Mouse (Mus musculus) small intestine, adult 2 months (tissue): ENCODE measurements around the gene Tspan11. TPM values are rescaled to one million over a fixed set of nuclear protein-coding genes. Genes with fewer than 3 reads are reported as not detected.

Source experiments
- H3K27ac ChIP-seq: fragments of 200-500 bp; 2 replicates; pipeline ENCODE4 v1.5.1; 2012; ENCODE audit warnings: low read depth, low read length, control low read depth, inconsistent platforms; ENCODE audit not compliant: insufficient read depth
- H3K27me3 ChIP-seq: fragments of 200-500 bp; 2 replicates; pipeline ENCODE4 v1.6.1; 2012; ENCODE audit warnings: mild to moderate bottlenecking, moderate library complexity, low read length, inconsistent platforms; ENCODE audit not compliant: control insufficient read depth, insufficient read depth
- H3K36me3 ChIP-seq: fragments of 200-500 bp; 2 replicates; pipeline ENCODE4 v1.6.1; 2012; ENCODE audit warnings: mild to moderate bottlenecking, low read length, control low read depth, inconsistent platforms; ENCODE audit not compliant: control insufficient read depth, insufficient read depth
- H3K4me1 ChIP-seq: fragments of 200-500 bp; 2 replicates; pipeline ENCODE4 v1.6.1; 2012; ENCODE audit warnings: low read length, inconsistent platforms, mixed read lengths; ENCODE audit not compliant: control insufficient read depth, insufficient read depth, insufficient read length
- H3K4me3 ChIP-seq: fragments of 200-500 bp; 2 replicates; pipeline ENCODE4 v1.5.1; 2012; ENCODE audit warnings: low read depth, mild to moderate bottlenecking, control low read depth, inconsistent platforms, low read length, moderate library complexity
- CTCF ChIP-seq: fragments of 200-500 bp; IDR thresholded peaks from 2 replicates; pipeline ENCODE4 v1.5.1; 2012; ENCODE audit warnings: low read depth, mild to moderate bottlenecking, control low read depth, inconsistent platforms, low read length, moderate library complexity, mixed read lengths; ENCODE audit not compliant: insufficient replicate concordance, insufficient read length; ENCODE audit errors: extremely low read depth
- POLR2A ChIP-seq: fragments of 200-500 bp; IDR thresholded peaks from 2 replicates; pipeline ENCODE4 v1.6.1; 2012; ENCODE audit warnings: low read depth, mild to moderate bottlenecking, control low read depth, inconsistent platforms, low read length, moderate library complexity
- WGBS: fragments of 180-500 bp; shearing (Covaris S2); methylation state at CpG from one replicate; pipeline ENCODE4 v1.1.7; 2018; 5-methylcytosine and 5-hydroxymethylcytosine counted together
- polyA plus RNA-seq: library from polyadenylated mRNA; depleted of rRNA; stranded (reverse); fragments of >200 nt; gene quantifications from 2 replicates; pipeline ENCODE4 v1.2.3, GENCODE M21; 2012

The Tspan11 gene
- polyA plus RNA-seq, 1 experiment: 0.37 TPM

GRCm38 (mm10) chr6:127868546-127868945 lies 18.8 kb upstream of the Tspan11 start:
- TF ChIP-seq CTCF (no peak), POLR2A (no peak)
- H3K27me3 ChIP-seq: no peaks in the 10 kb centered on the region
- H3K4me3 ChIP-seq: no peak overlapping the region
- 75% methylated on average over 8 of the region's 8 CpGs for WGBS
- H3K27ac ChIP-seq: no peak overlapping the region
- H3K36me3 ChIP-seq: no peaks in the 10 kb centered on the region
- H3K4me1 ChIP-seq: no peaks in the 10 kb centered on the region

GRCm38 (mm10) chr6:127869121-127869520 lies 18.3 kb upstream of the Tspan11 start:
- H3K36me3 ChIP-seq: no peaks in the 10 kb centered on the region
- no peak overlapping the region for H3K4me3 ChIP-seq
- WGBS: 74% methylated on average over 7 of the region's 7 CpGs
- no peak for TF ChIP-seq POLR2A
- no peak for TF ChIP-seq CTCF
- no peaks in the 10 kb centered on the region for H3K27me3 ChIP-seq
- H3K27ac ChIP-seq: no peak overlapping the region
- no peaks in the 10 kb centered on the region for H3K4me1 ChIP-seq

DNA sequence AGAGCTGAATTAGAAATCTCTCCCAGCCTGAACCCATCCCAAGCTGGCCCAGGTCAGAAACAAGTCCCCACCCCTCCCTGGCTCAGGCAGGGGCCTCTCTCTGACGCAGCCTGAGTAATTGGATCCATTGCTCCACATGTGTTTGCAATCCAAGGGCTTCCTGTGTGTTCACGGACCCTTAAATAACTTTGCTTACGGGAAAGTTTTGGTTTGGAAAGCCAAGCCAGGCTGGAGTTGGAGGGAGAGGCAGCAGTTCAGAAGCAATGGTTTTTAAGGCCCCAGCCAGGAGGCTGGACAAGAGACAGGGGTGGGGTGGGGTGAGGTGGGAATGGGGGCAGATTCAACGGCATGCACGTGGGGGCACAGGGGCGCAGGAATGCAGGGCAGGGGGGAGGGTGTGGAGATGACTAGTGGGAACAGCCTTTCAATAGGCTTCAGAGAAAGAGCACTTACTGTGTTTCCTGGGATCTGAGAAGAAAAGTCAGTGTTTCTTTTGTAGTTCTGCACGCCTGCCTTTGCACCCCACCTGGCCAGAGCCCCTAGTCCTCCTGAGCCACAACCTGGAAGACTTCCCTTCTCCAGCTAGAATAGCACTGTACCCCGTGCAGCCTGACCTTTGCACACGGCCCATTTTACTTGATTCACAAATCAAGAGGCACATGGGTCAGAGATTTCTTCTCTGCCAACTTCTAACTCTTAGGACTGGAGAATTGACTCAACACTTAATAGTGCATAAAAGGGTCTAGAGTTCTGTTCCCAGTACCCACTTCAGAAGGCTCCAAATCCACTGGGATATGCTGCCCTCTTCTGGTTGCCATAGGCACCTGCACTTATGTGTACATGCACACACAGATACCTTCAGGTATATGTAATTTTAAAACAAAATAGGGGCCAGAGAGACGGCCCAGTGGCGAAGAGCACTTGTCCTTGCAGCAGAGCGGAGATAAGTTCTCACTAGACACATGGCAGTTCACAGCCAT lies 16.8 kb upstream of the Tspan11 start:
- no peak for TF ChIP-seq POLR2A
- TF ChIP-seq CTCF: no peak
- no peak overlapping the region for H3K27ac ChIP-seq
- H3K27me3 ChIP-seq: no peaks in the 10 kb centered on the region
- no peak overlapping the region for H3K4me3 ChIP-seq
- H3K36me3 ChIP-seq: no peaks in the 10 kb centered on the region
- H3K4me1 ChIP-seq: no peaks in the 10 kb centered on the region
- 68% methylated on average over 12 of the region's 12 CpGs for WGBS

DNA sequence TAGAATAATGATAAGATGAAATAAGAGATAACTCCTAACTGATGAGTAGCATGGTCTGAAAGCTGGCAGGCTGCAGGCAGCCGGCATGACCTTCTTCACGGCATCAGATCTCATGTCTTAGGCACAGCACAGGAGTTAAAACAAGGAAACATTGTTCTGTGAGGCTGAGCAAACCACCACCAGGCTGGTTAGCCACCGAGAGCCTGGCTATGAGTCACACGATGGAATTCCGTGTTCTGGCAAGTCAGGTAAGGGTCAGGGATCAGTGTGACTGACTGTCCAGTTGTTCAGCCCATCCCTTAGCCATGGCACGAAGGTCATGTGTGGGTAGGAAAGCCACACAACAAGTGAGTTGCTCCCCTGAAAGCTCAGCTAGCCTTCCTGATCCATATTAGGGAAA lies 16.0 kb upstream of the Tspan11 start:
- no peak for TF ChIP-seq CTCF
- TF ChIP-seq POLR2A: no peak
- Histone ChIP-seq H3K27ac (no peak overlapping the region), H3K4me3 (no peak overlapping the region)

DNA sequence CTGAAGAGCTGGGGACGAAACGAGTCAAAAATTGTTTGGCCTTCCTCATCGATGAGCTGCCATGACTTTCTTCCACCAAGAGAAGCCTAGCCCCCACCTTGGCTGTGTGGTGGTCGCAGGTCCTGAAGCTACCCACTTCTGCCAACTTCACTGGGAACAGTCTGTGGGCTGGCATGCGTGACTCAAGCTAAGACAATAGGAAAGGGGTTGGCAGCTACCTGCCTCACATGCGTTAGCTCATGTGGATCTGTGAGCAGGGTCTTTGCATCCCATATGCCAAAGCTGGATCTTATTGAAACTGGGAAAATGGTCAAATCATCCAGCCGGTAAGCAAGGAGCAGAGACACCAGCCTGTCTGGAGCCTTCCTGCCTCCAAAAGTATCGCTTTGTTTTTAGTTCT lies 14.8 kb upstream of the Tspan11 start:
- no peaks in the 10 kb centered on the region for H3K27me3 ChIP-seq
- no peaks in the 10 kb centered on the region for H3K4me1 ChIP-seq
- TF ChIP-seq POLR2A: no peak
- no peak for TF ChIP-seq CTCF
- H3K4me3 ChIP-seq: no peak overlapping the region
- no peak overlapping the region for H3K27ac ChIP-seq
- 89% methylated on average over 8 of the region's 8 CpGs for WGBS
- H3K36me3 ChIP-seq: no peaks in the 10 kb centered on the region

More for the DNA sequence above, 16.0 kb upstream of the Tspan11 start:
- 74% methylated on average over 6 of the region's 6 CpGs for WGBS
- Histone ChIP-seq H3K4me1 (no peaks in the 10 kb centered on the region), H3K27me3 (no peaks in the 10 kb centered on the region), H3K36me3 (no peaks in the 10 kb centered on the region)

- TF ChIP-seq CTCF (no peak), POLR2A (no peak)
- H3K27ac ChIP-seq: no peak overlapping the region
- no peaks in the 10 kb centered on the region for H3K36me3 ChIP-seq
- H3K27me3 ChIP-seq: no peaks in the 10 kb centered on the region
- H3K4me3 ChIP-seq: no peak overlapping the region
- 72% methylated on average over 11 of the region's 11 CpGs for WGBS
- H3K4me1 ChIP-seq: no peaks in the 10 kb centered on the region
These were observed 11.5 kb upstream of the Tspan11 start for GRCm38 (mm10) chr6:127875883-127876282.

GRCm38 (mm10) chr6:127876436-127876835 lies 11.0 kb upstream of the Tspan11 start:
- H3K36me3 ChIP-seq: no peaks in the 10 kb centered on the region
- H3K27me3 ChIP-seq: no peaks in the 10 kb centered on the region
- H3K4me3 ChIP-seq: no peak overlapping the region
- no peak overlapping the region for H3K27ac ChIP-seq
- no peak for TF ChIP-seq POLR2A
- no peak for TF ChIP-seq CTCF
- 63% methylated on average over 9 of the region's 9 CpGs for WGBS
- no peaks in the 10 kb centered on the region for H3K4me1 ChIP-seq
